Mouse (Mus musculus) CH12.LX (cell line): ENCODE measurements around the gene Kif21b.

Experiments used
- BHLHE40 ChIP-seq: IDR thresholded peaks from 2 replicates; pipeline ENCODE4 v1.6.1; 2011; ENCODE audit warnings: mild to moderate bottlenecking, low read depth, low read length, improper control_type of control experiment
- CTCF ChIP-seq, 2 experiments: IDR thresholded peaks in 1 of 2; conservative IDR thresholded peaks in 1 of 2; 2 replicates each; pipeline ENCODE4 v1.5.1; 2011 to 2012; ENCODE audit warnings: low read depth in 2 of 2, low read length in 2 of 2, improper control_type of control experiment in 1 of 2, inconsistent platforms in 1 of 2, mild to moderate bottlenecking in 1 of 2, moderate library complexity in 1 of 2
- EP300 ChIP-seq: IDR thresholded peaks from 2 replicates; pipeline ENCODE4 v1.6.1; 2011; ENCODE audit warnings: low read length, improper control_type of control experiment
- MAFK ChIP-seq: IDR thresholded peaks from 2 replicates; pipeline ENCODE4 v1.6.1; 2011; ENCODE audit warnings: low read length, improper control_type of control experiment; ENCODE audit not compliant: insufficient replicate concordance
- MAX ChIP-seq: IDR thresholded peaks from 2 replicates; pipeline ENCODE4 v1.6.1; 2011; ENCODE audit warnings: low read length, improper control_type of control experiment
- SIN3A ChIP-seq: IDR thresholded peaks from 2 replicates; pipeline ENCODE4 v1.6.1; 2012; ENCODE audit warnings: low read length, improper control_type of control experiment, inconsistent platforms
- TCF12 ChIP-seq: IDR thresholded peaks from 2 replicates; pipeline ENCODE4 v1.6.1; 2014; ENCODE audit warnings: low read depth, mild to moderate bottlenecking, inconsistent platforms, low read length, improper control_type of control experiment
- ZKSCAN1 ChIP-seq: IDR thresholded peaks from 2 replicates; pipeline ENCODE4 v1.6.1; 2012; ENCODE audit warnings: low read depth, inconsistent platforms, low read length, improper control_type of control experiment, borderline replicate concordance

DNA sequence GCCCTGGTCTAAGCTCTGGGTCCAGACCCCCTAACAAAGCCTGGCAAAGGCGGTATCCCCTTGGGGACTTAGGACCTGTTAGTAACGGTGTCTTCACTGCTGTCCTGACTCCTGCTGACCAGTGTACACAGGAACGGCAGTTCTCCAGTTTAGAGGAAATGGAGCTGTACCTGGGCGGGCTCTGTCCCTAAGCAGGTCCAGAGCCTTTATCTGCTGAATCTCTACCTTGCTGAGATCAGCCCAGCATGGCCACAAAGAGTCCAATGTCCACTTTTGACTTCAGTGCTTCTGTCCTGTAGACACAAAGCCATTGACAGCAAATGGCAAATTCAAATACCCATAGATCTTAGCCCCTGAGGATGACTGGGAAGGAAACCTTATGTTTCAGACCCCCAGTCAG, 25.8 kb downstream of the Kif21b start:
- no peak for TF ChIP-seq SIN3A
- TF ChIP-seq MAX: no peak
- no peak for TF ChIP-seq EP300
- no peak for TF ChIP-seq CTCF (conservative IDR thresholded peaks at IDR 0.05 in 1 of 2, IDR thresholded peaks at IDR 0.05 in 1 of 2; ENCODE audit: low read depth in 2 of 2, low read length in 2 of 2)
- TF ChIP-seq MAFK: no peak
- no peak for TF ChIP-seq BHLHE40
- TF ChIP-seq TCF12: no peak
- TF ChIP-seq ZKSCAN1: no peak
